8 mouse cellular contexts compared by ENCODE assay signal in genomic region chr16:20629731-20630634, GRCm38 (mm10). TPM values are rescaled to one million over a fixed set of nuclear protein-coding genes. Genes with fewer than 3 reads are reported as not detected.
DNase-seq lines count a peak whose midpoint lies in the region; ATAC-seq and TF ChIP-seq lines count a peak whose summit lies in the region.

TSS of gene Ece2 (plus strand) at chr16:20629828.

- 9% methylated on average over 43 of the region's 54 CpGs for WGBS in midbrain, embryonic 12.5 days

- TF ChIP-seq EP300 in CH12.LX (IDR thresholded peaks at IDR 0.05; ENCODE audit: low read length): no peak

- no peaks in the 10 kb centered on the region for H3K9me3 ChIP-seq in CH12.LX (replicated peaks; ENCODE audit: low read length)
- no peaks in the 10 kb centered on the region for H3K9me3 ChIP-seq in midbrain, embryonic 12.5 days

- H3K27ac ChIP-seq in CH12.LX (ENCODE audit: insufficient read depth, low read depth): no peak within 1 kb of the TSS
- no peak within 1 kb of the TSS for H3K27ac ChIP-seq in midbrain, embryonic 12.5 days (replicated peaks)

- no peak for TF ChIP-seq CTCF in CH12.LX (conservative IDR thresholded peaks at IDR 0.05 in 1 of 2, IDR thresholded peaks at IDR 0.05 in 1 of 2; ENCODE audit: low read depth in 2 of 2, low read length in 2 of 2)

- peak within 1 kb of the TSS; percentile 10; the same call in 1 of the 2 replicates for H3K4me2 ChIP-seq in CH12.LX (ENCODE audit: insufficient read depth, low read depth, poor library complexity, severe bottlenecking)
- H3K4me2 ChIP-seq in midbrain, embryonic 12.5 days (replicated peaks): peak within 1 kb of the TSS; percentile 97

- no peak for TF ChIP-seq POLR2A in CH12.LX (IDR thresholded peaks at IDR 0.05; ENCODE audit: low read depth, low read length)

- in situ Hi-C loops in CH12.LX (cut with MboI; ENCODE audit: low pct_ligation_motif_present, low pct_unique_long_range_greater_than_20kb, low sequenced_read_pairs): no loop called here

- no peaks in the 10 kb centered on the region for H3K27me3 ChIP-seq in CH12.LX (replicated peaks)
- H3K27me3 ChIP-seq in midbrain, embryonic 12.5 days: peaks cover 18% of the 10 kb centered on the region

- H3K4me1 ChIP-seq in CH12.LX (ENCODE audit: control insufficient read depth in 1 of 2, insufficient read depth in 2 of 2): no peaks in the 10 kb centered on the region
- 0 out of 2 replicates have a peak, but pooled peaks cover 12% of the 10 kb centered on the region for H3K4me1 ChIP-seq in midbrain, embryonic 12.5 days

- H3K79me2 ChIP-seq in CH12.LX (replicated peaks; ENCODE audit: control insufficient read depth, extremely low read depth, insufficient read depth, poor library complexity, severe bottlenecking): no peaks in the 10 kb centered on the region

- no peak within 1 kb of the TSS for H3K9ac ChIP-seq in CH12.LX (ENCODE audit: insufficient read depth, low read depth)
- peak within 1 kb of the TSS; percentile 78 for H3K9ac ChIP-seq in midbrain, embryonic 12.5 days (replicated peaks)

- DNase-seq in gastrocnemius, postnatal 10 days: peak; percentile 25
- DNase-seq in gastrocnemius, postnatal 25 days: no peak
- no peak for DNase-seq in CH12.LX (ENCODE audit: extremely low read depth)
- peak; percentile 58 for DNase-seq in cerebellum, adult 8-10 months
- DNase-seq in left cerebral cortex, postnatal 10 days (ENCODE audit: extremely low spot score in 1 of 2, low spot score in 2 of 2): peak in 1 of 2 experiments; percentile 63
- no peak for DNase-seq in urinary bladder, postnatal 25 days (ENCODE audit: low spot score)

- H3K36me3 ChIP-seq in CH12.LX (replicated peaks in 1 of 2; ENCODE audit: control insufficient read depth in 1 of 2, insufficient read depth in 1 of 2, low read length in 1 of 2): no peaks in the 10 kb centered on the region
- H3K36me3 ChIP-seq in midbrain, embryonic 12.5 days: peaks cover 6% of the 10 kb centered on the region; the same call in 1 of the 2 replicates

- TF ChIP-seq RAD21 in CH12.LX (IDR thresholded peaks at IDR 0.05; ENCODE audit: low read depth, low read length): no peak

- ATAC-seq in granulocyte monocyte progenitor cell, adult 5-6 weeks (replicated peaks; ENCODE audit: poor library complexity, severe bottlenecking): peak; percentile 56
- peak; percentile 74 for ATAC-seq in midbrain, embryonic 12.5 days (ENCODE audit: low FRiP score, low read depth)

- intact Hi-C loops in left cerebral cortex, postnatal 10 days (cut with DNase I): no loop called here

- H3K4me3 ChIP-seq in CH12.LX (replicated peaks in 1 of 3; ENCODE audit: low read depth in 2 of 3, low read length in 2 of 3, poor library complexity in 1 of 3): no peak within 1 kb of the TSS
- H3K4me3 ChIP-seq in midbrain, embryonic 12.5 days: peak within 1 kb of the TSS; percentile 63

- dilution Hi-C loops in CH12.LX (cut with MboI; ENCODE audit: extremely low pct_ligation_motif_present, extremely low pct_unique_long_range_greater_than_20kb, low sequenced_read_pairs): no loop called here

TF ChIP-seq in CH12.LX, 34 proteins besides CTCF, POLR2A, EP300 and RAD21:
- TF ChIP-seq MEF2A (IDR thresholded peaks at IDR 0.05; ENCODE audit: borderline replicate concordance, low read depth, low read length) (no peak), ZKSCAN1 (IDR thresholded peaks at IDR 0.05; ENCODE audit: borderline replicate concordance, low read depth, low read length) (no peak), POLR2AphosphoS2 (IDR thresholded peaks at IDR 0.05; ENCODE audit: low read depth, low read length) (no peak), ZC3H11A (IDR thresholded peaks at IDR 0.05; ENCODE audit: low read depth, low read length) (no peak), MXI1 (IDR thresholded peaks at IDR 0.05; ENCODE audit: low read depth, low read length) (no peak), NRF1 (IDR thresholded peaks at IDR 0.05; ENCODE audit: low read depth, low read length) (no peak), CHD1 (IDR thresholded peaks at IDR 0.05; ENCODE audit: low read depth, low read length) (no peak), NELFE (IDR thresholded peaks at IDR 0.05; ENCODE audit: low read depth, low read length) (no peak), ELF1 (IDR thresholded peaks at IDR 0.05; ENCODE audit: low read depth, low read length) (no peak), ZNF384 (IDR thresholded peaks at IDR 0.05; ENCODE audit: low read depth, low read length) (no peak)
TF ChIP-seq in CH12.LX: peak in this region for 0.

RNA-seq across cellular contexts. Expression of gene Ece2, which starts in this region (rescaled TPM):
- under 1 TPM in 1 of 2 experiments, not detected in 1; 0.63 TPM for total RNA-seq in gastrocnemius, postnatal 10 days (2021)
- total RNA-seq in gastrocnemius, postnatal 25 days (2021): under 1 TPM; 0.13 to 0.32 TPM
- total RNA-seq in CH12.LX (2012; rRNA removed): 0.08 and 0.34 TPM in 2 replicates
- total RNA-seq in CH12.LX (2014; rRNA removed): 0.08 and 0.17 TPM in 2 replicates
- 0.26 and 0.49 TPM in 2 replicates for polyA plus RNA-seq in CH12.LX (2012; ENCODE audit: insufficient read length, low read depth)
- total RNA-seq in granulocyte monocyte progenitor cell, adult 5-6 weeks (2014; fragmentation: Nextera tagmentation): 0.77 TPM in 1 of 2 replicates, not detected in the other
- 1.3 TPM in 1 of 2 replicates, not detected in the other for total RNA-seq in granulocyte monocyte progenitor cell, adult 5-6 weeks (2017)
- 10 to 100 TPM; 29.0 TPM for total RNA-seq in left cerebral cortex, postnatal 10 days (2021)
- 7.8 and 9.7 TPM in 2 replicates for polyA plus RNA-seq in midbrain, embryonic 12.5 days (2016; fragmentation: Nextera tagmentation; extraction: Ambion mirVana)

Comparison
In these comparisons a context has a peak if more than half of its experiments do, and no peak if none do; other contexts are left out.
1. RNA of gene Ece2 (total RNA-seq): 29.0 TPM in left cerebral cortex, postnatal 10 days; 0.63 TPM in gastrocnemius, postnatal 10 days, 0.08 to 0.34 TPM in CH12.LX, 0.13 to 0.32 TPM in gastrocnemius, postnatal 25 days and 0.77 to 1.3 TPM in granulocyte monocyte progenitor cell, adult 5-6 weeks; every median in the first group is over 10 times any median in the second.
2. Peak in DNase-seq in gastrocnemius, postnatal 10 days; RNA of the gene not detected or under 1 TPM.